Mouse (Mus musculus): ENCODE data around the gene Tbkbp1. TPM values are rescaled to one million over a fixed set of nuclear protein-coding genes. Genes with fewer than 3 reads are reported as not detected.

Gene Tbkbp1
- polyA plus RNA-seq, 1 experiment from 2014 or later, result 4.5 TPM

DNA sequence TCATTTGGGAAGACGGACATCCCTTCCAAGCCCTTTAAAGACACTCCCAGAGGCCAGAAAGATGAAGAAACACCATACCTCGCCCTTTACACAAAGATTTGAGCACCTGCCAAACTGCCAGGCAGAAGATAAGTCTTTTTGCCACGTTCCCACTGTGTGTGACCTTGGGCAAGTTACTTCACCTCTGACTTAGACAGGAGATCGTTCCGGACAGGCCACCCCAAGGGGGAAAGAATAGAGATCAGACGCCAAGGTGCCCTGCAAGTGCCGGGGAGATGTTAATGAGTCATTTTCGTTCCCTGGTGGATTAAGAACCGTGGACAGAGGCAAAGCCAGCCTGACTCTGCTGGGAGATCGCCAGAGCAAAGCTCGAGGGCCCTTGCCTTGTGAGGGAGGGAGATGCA lies 730 bp upstream of the Tbkbp1 start:
- Histone ChIP-seq H3K4me2 (peak overlapping the region; percentile 83), H3K4me1 (peaks cover 40% of the 10 kb centered on the region), H3K36me3 (ENCODE audit: poor library complexity, severe bottlenecking) (peaks cover 38% of the 10 kb centered on the region), H3K27me3 (peaks cover 14% of the 10 kb centered on the region; the same call in 1 of the 2 replicates), H3K27ac (peak overlapping the region; percentile 90; the same call in 1 of the 2 replicates), H3K9me3 (replicated peaks) (no peaks in the 10 kb centered on the region), H3K4me3 (peak overlapping the region; percentile 75), H3K9ac (peak overlapping the region; percentile 81)
- ATAC-seq, result no peak
- under 1% methylated on average over 11 of the region's 11 CpGs for WGBS

DNA sequence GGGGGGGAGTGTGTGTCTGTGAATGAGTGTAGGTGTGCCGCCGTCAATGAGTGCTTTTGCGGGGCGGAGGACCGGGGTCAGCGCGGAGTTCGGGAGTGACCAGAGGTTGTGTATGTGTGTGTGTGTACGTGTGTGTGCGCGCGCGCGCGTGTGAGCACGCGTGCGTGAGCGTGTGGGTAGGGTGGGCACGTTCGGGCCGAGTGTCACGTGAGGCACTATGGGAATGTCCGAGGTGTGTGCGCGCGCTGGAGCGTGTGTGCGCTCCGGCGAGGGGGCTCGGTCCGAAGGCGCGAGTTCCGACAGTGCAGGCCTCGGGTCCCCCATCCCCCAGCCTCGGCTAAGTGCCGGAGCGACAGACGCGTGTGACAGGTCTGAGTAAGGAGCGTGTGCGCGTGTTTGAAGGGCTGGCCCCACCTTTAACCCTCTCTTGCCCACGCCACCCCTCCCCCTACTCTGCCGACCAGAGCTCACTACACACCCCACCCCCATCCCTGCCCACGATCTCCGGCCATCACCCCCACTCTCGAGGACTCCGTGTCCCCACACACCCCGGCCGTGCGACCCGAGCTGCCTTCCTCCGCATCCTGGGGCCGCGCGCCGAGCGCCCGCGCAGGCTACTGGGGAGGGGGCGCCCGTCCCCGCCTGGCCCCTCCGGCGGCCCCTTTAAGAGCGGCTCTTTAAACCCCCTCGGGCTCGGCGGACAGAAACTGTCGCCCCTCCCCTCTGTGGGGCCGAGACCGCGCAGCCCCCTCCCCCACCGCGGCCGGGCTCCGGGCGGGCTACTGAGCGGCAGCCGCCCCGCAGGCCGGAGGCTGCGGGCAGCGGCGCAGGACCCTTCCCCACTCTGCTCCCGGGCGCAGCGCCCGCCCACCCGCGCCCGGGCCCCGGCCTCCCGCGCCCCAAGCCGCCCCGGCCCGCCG lies 624 bp downstream of the Tbkbp1 start:
- Histone ChIP-seq H3K9me3 (replicated peaks) (no peaks in the 10 kb centered on the region), H3K27me3 (peaks cover 14% of the 10 kb centered on the region; the same call in 1 of the 2 replicates), H3K36me3 (ENCODE audit: poor library complexity, severe bottlenecking) (peaks cover 33% of the 10 kb centered on the region), H3K4me1 (peaks cover 40% of the 10 kb centered on the region), H3K27ac (peak overlapping the region; percentile 90), H3K9ac (peak overlapping the region; percentile 81), H3K4me3 (peak overlapping the region; percentile 75), H3K4me2 (peak overlapping the region; percentile 83)
- WGBS, result under 1% methylated on average over 69 of the region's 102 CpGs
- ATAC-seq, result peak; percentile 77

DNA sequence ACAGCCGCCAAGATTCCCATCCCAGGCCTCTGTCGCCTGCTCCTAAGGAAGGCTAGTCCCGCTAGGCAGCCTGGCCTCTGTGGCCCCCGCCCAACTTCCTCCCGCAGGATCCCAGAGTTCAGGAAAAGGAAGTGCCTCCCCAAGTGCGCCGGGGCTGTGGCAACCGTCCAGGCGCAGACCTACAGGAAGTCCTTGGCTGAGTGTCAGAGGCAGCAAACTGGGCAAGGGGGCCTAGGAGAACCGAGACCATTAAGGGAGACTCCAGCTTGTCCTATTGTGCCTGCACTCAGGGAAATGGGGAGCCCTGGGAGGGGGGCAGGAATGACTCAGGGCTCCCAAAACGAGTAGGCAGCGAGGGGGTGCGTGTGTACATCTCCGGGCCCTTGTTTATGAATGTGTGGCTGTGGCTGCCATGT lies 1.3 kb downstream of the Tbkbp1 start:
- peak overlapping the region; percentile 81 for H3K9ac ChIP-seq
- peaks cover 33% of the 10 kb centered on the region for H3K36me3 ChIP-seq (ENCODE audit: poor library complexity, severe bottlenecking)
- peak overlapping the region; percentile 75 for H3K4me3 ChIP-seq
- peaks cover 14% of the 10 kb centered on the region; the same call in 1 of the 2 replicates for H3K27me3 ChIP-seq
- WGBS, result 3% methylated on average over 14 of the region's 14 CpGs
- peak overlapping the region; percentile 83 for H3K4me2 ChIP-seq
- peak overlapping the region; percentile 90 for H3K27ac ChIP-seq
- no peak for ATAC-seq
- peaks cover 40% of the 10 kb centered on the region for H3K4me1 ChIP-seq
- H3K9me3 ChIP-seq (replicated peaks), result no peaks in the 10 kb centered on the region

GRCm38 (mm10) chr11:97149026-97149425 lies 2.3 kb downstream of the Tbkbp1 start:
- Histone ChIP-seq H3K4me1 (peaks cover 40% of the 10 kb centered on the region), H3K9ac (peak overlapping the region; percentile 81; the same call in 1 of the 2 replicates)

DNA sequence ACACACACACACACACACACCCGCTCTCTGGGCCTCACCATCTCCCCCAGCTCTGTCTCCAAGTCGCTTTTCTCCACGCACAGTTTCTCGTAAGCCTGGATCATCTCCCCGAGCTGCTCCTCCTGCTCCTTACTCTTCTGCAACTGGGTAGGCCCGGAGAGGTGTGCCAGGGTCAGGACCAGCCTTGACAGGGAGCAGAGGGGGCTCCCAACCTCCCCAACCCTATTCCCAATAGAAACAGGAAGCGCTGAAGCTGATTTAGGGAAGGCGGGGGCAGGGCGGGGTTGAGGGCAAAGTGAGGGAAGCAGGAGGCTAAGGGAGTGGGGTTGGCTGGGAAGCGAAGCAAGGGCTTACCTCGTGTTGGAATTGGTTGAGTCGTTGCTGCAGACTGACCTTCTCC lies 2.7 kb downstream of the Tbkbp1 start:
- H3K27me3 ChIP-seq, result peaks cover 14% of the 10 kb centered on the region; the same call in 1 of the 2 replicates
- ATAC-seq, result no peak
- no peak overlapping the region for H3K4me3 ChIP-seq
- peaks cover 42% of the 10 kb centered on the region for H3K36me3 ChIP-seq (ENCODE audit: poor library complexity, severe bottlenecking)
- no peak overlapping the region for H3K9ac ChIP-seq
- peak overlapping the region; percentile 83; the same call in 1 of the 2 replicates for H3K4me2 ChIP-seq
- H3K9me3 ChIP-seq (replicated peaks), result no peaks in the 10 kb centered on the region
- 33% methylated on average over 12 of the region's 12 CpGs for WGBS
- H3K4me1 ChIP-seq, result peaks cover 40% of the 10 kb centered on the region
- peak overlapping the region; percentile 19; the same call in 1 of the 2 replicates for H3K27ac ChIP-seq

More at GRCm38 (mm10) chr11:97149026-97149425, 2.3 kb downstream of the Tbkbp1 start:
- Histone ChIP-seq H3K9me3 (replicated peaks) (no peaks in the 10 kb centered on the region), H3K27me3 (peaks cover 14% of the 10 kb centered on the region; the same call in 1 of the 2 replicates), H3K27ac (no peak overlapping the region), H3K36me3 (ENCODE audit: poor library complexity, severe bottlenecking) (peaks cover 39% of the 10 kb centered on the region), H3K4me3 (no peak overlapping the region), H3K4me2 (peak overlapping the region; percentile 83)
- 24% methylated on average over 9 of the region's 9 CpGs for WGBS
- ATAC-seq, result no peak

DNA sequence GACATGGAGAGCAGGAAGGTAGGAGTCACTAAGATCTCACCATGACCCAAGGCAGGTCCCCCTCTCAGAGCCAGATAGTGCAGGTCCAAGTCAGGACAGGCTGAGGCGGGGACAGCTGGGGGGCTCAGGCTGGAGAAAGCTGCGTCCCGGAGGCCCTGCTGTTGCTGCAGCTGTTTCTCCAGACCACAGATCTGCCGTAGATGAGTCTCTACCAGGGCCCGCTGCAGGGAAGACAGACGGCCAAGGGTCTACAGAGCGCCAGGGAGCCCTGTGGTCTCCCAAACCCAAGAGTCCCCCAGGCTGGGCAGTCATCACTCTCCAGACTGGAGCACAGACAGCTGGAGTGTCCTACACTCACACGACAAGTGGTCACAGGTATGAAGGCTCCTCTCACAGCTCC lies 4.0 kb downstream of the Tbkbp1 start:
- Histone ChIP-seq H3K9me3 (replicated peaks) (no peaks in the 10 kb centered on the region), H3K4me1 (peaks cover 33% of the 10 kb centered on the region), H3K36me3 (ENCODE audit: poor library complexity, severe bottlenecking) (peaks cover 49% of the 10 kb centered on the region), H3K27ac (no peak overlapping the region), H3K4me3 (no peak overlapping the region), H3K4me2 (no peak overlapping the region), H3K9ac (no peak overlapping the region), H3K27me3 (peaks cover 14% of the 10 kb centered on the region; the same call in 1 of the 2 replicates)
- 80% methylated on average over 8 of the region's 8 CpGs for WGBS
- no peak for ATAC-seq

DNA sequence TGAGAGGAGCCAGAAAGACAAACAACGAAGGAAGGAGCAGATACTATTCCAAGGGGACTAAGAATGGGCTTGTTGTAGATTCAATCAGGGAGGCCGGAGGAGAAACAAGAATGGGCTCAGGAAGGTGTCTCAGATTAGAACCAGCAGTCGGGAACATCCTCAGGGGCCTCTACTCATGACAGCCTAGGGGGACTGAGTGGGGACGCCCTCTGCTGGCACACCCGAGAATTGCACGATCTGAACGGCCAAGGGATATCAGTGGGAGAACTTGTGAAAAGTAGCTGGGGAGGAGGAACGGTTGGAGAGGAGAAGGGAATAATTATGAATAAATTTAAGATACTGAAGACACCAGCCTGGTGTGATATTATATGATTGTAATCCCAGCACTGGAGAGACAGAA lies 4.6 kb downstream of the Tbkbp1 start:
- no peak for ATAC-seq
- H3K4me1 ChIP-seq, result peaks cover 27% of the 10 kb centered on the region
- H3K27me3 ChIP-seq, result peaks cover 14% of the 10 kb centered on the region; the same call in 1 of the 2 replicates
- no peak overlapping the region for H3K4me3 ChIP-seq
- peaks cover 52% of the 10 kb centered on the region for H3K36me3 ChIP-seq (ENCODE audit: poor library complexity, severe bottlenecking)
- H3K9me3 ChIP-seq (replicated peaks), result no peaks in the 10 kb centered on the region
- no peak overlapping the region for H3K4me2 ChIP-seq
- no peak overlapping the region for H3K9ac ChIP-seq
- 9% methylated on average over 8 of the region's 8 CpGs for WGBS
- H3K27ac ChIP-seq, result no peak overlapping the region

DNA sequence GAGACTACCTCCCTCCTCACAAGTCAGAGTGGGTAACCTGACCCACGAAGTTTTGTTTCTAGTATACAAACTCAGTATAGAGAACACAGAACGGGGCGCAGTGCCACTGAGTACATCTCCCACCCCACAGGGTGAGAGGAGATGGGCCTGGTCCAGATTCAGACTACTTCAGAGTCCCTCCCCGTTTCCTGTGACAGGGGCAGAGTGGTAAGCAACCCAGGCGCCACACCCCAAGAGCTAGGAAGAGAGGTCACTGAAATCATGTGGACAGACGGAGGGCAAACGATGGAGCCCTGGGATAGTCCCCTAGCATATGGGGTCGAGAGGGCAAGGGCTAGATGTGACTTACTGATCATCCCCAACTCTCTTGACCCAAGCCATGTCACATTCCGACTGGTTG lies 5.3 kb downstream of the Tbkbp1 start:
- ATAC-seq, result no peak
- no peak overlapping the region for H3K4me2 ChIP-seq
- no peak overlapping the region for H3K9ac ChIP-seq
- 82% methylated on average over 9 of the region's 9 CpGs for WGBS
- H3K9me3 ChIP-seq (replicated peaks), result no peaks in the 10 kb centered on the region
- no peak overlapping the region for H3K4me3 ChIP-seq
- H3K27ac ChIP-seq, result no peak overlapping the region
- peaks cover 24% of the 10 kb centered on the region for H3K4me1 ChIP-seq
- H3K27me3 ChIP-seq, result peaks cover 20% of the 10 kb centered on the region; the same call in 1 of the 2 replicates
- peaks cover 52% of the 10 kb centered on the region for H3K36me3 ChIP-seq (ENCODE audit: poor library complexity, severe bottlenecking)

DNA sequence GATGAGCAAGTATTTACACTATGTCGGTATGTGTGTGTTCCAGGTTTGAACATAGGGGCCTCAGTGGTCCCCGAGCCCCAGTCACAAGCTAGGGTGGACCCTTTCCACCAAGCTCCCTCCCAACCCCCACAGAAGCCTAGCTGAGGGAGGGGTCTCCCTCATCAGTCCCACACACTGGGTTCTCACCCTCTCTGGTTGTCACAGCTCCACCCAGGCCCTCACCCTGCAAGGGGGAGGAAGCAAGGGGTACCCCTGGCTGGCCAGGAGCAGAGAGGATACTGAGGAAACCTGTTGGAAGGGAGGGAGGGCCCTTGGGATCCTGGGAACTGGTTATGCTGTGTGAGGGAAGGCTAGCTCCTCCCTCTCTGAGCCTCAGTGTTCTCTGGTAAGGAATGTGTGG lies 6.0 kb downstream of the Tbkbp1 start:
- ATAC-seq, result no peak
- Histone ChIP-seq H3K4me3 (no peak overlapping the region), H3K4me1 (peaks cover 21% of the 10 kb centered on the region), H3K4me2 (no peak overlapping the region), H3K9ac (no peak overlapping the region), H3K36me3 (ENCODE audit: poor library complexity, severe bottlenecking) (peaks cover 52% of the 10 kb centered on the region), H3K27ac (no peak overlapping the region), H3K9me3 (replicated peaks) (no peaks in the 10 kb centered on the region), H3K27me3 (peaks cover 26% of the 10 kb centered on the region)
- 82% methylated on average over 2 of the region's 2 CpGs for WGBS

GRCm38 (mm10) chr11:97143196-97143900 lies 7.9 kb downstream of the Tbkbp1 start:
- ATAC-seq, result no peak
- H3K4me3 ChIP-seq, result no peak overlapping the region
- 87% methylated on average over 9 of the region's 9 CpGs for WGBS
- peaks cover 25% of the 10 kb centered on the region for H3K27me3 ChIP-seq
- no peak overlapping the region for H3K9ac ChIP-seq
- H3K9me3 ChIP-seq (replicated peaks), result no peaks in the 10 kb centered on the region
- no peak overlapping the region for H3K4me2 ChIP-seq
- no peak overlapping the region for H3K27ac ChIP-seq
- peaks cover 15% of the 10 kb centered on the region for H3K4me1 ChIP-seq
- H3K36me3 ChIP-seq (ENCODE audit: poor library complexity, severe bottlenecking), result peaks cover 48% of the 10 kb centered on the region

GRCm38 (mm10) chr11:97142159-97142608 lies 9.1 kb downstream of the Tbkbp1 start:
- Histone ChIP-seq H3K4me1 (peaks cover 19% of the 10 kb centered on the region), H3K27me3 (peaks cover 31% of the 10 kb centered on the region), H3K36me3 (ENCODE audit: poor library complexity, severe bottlenecking) (peaks cover 39% of the 10 kb centered on the region), H3K4me3 (no peak overlapping the region), H3K27ac (no peak overlapping the region), H3K4me2 (no peak overlapping the region), H3K9me3 (replicated peaks) (no peaks in the 10 kb centered on the region), H3K9ac (no peak overlapping the region)
- ATAC-seq, result no peak
- 81% methylated on average over 8 of the region's 8 CpGs for WGBS

GRCm38 (mm10) chr11:97140811-97141210 lies 10.5 kb downstream of the Tbkbp1 start:
- H3K27me3 ChIP-seq, result peaks cover 31% of the 10 kb centered on the region

More at GRCm38 (mm10) chr11:97140811-97141210, 10.5 kb downstream of the Tbkbp1 start:
- Histone ChIP-seq H3K36me3 (ENCODE audit: poor library complexity, severe bottlenecking) (peaks cover 40% of the 10 kb centered on the region), H3K4me1 (peaks cover 19% of the 10 kb centered on the region), H3K9ac (no peak overlapping the region), H3K4me3 (no peak overlapping the region), H3K27ac (no peak overlapping the region), H3K9me3 (replicated peaks) (no peaks in the 10 kb centered on the region), H3K4me2 (no peak overlapping the region)
- ATAC-seq, result no peak
- WGBS, result 81% methylated on average over 4 of the region's 4 CpGs

All from forebrain, embryonic 13.5 days (tissue).